Mouse (Mus musculus) adrenal gland, adult 10 weeks (tissue): ENCODE results near the gene Ttf2. TPM values are rescaled to one million over a fixed set of nuclear protein-coding genes. Genes with fewer than 3 reads are reported as not detected.

ENCODE experiments used
- polyA plus RNA-seq: library from polyadenylated mRNA; stranded (reverse); fragments of 350-450 nt; fragmentation: Illumina TruSeq; extraction: RNeasy Lipid Tissue Mini Kit (QIAGEN cat#74804); gene quantifications from one replicate; pipeline ENCODE4 v1.2.3, GENCODE M21; 2014; ENCODE audit warnings: low read depth, low replicate concordance

Ttf2 gene
- 6.6 TPM for polyA plus RNA-seq

GRCm38 (mm10) chr3:100969176-100969917 is at the start of gene Ttf2:
Ttf2 (minus strand) TSS chr3:100969663.

DNA sequence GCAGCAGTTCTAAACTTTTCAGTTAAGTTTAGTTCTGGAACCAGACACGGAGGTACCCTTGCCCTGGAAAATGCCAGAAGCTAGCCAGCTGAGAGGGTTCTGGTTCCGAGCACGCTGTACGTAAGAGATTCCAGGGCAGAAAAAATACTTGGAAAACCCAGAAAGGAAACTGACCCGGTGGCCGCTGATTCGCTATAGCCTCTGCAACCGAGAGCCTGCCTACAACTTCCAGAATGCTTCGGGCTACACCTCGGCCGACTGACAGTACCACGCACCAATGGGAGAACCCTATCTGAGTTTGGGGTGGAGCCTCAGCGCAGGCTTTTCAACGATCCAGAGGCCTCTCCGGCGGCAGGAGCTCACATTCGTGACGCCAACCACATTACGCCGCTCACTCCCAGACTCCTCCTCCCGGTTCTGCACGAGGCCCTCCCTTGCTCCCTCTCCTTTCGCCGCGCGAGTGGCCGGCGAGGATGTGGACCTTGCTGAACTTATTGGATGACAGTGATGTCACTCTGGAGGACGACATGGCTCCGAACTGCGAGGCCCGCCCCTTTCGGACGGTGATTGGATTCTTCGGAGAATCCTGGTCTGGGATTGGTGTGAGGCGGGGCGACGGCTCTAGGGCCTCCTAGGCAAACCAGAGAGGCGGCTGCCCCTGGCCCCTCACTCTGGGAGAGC is 47.5 kb downstream of the Ttf2 start, which contains the start of gene Trim45:
Trim45 (plus strand) TSS at position 378 of the 681 bp plus-strand sequence.

Other genes with a start within 250 kb of the Ttf2 start
- gene Vtcn1, start 144.2 kb downstream of the Ttf2 start, polyA plus RNA-seq = not detected
- 0.23 TPM for gene Trim45, start 47.5 kb downstream of the Ttf2 start, polyA plus RNA-seq
- not detected for gene Cd101, start 59.9 kb upstream of the Ttf2 start, polyA plus RNA-seq
- gene Ptgfrn, start 140.6 kb upstream of the Ttf2 start, polyA plus RNA-seq = 23.9 TPM